Mouse (Mus musculus) left cerebral cortex, adult 11 months (tissue): ENCODE measurements at regions not wholly inside any gene's neighbourhood (a gene's known extent, or its start where the extent isn't known, plus 50 kb on each side); places are given as distances from the start of the nearest gene placed in this dataset.

Source experiments
- DNase-seq: peaks from one replicate; pipeline ENCODE4 v3.0.0; 2022; ENCODE audit warnings: low spot score

DNA sequence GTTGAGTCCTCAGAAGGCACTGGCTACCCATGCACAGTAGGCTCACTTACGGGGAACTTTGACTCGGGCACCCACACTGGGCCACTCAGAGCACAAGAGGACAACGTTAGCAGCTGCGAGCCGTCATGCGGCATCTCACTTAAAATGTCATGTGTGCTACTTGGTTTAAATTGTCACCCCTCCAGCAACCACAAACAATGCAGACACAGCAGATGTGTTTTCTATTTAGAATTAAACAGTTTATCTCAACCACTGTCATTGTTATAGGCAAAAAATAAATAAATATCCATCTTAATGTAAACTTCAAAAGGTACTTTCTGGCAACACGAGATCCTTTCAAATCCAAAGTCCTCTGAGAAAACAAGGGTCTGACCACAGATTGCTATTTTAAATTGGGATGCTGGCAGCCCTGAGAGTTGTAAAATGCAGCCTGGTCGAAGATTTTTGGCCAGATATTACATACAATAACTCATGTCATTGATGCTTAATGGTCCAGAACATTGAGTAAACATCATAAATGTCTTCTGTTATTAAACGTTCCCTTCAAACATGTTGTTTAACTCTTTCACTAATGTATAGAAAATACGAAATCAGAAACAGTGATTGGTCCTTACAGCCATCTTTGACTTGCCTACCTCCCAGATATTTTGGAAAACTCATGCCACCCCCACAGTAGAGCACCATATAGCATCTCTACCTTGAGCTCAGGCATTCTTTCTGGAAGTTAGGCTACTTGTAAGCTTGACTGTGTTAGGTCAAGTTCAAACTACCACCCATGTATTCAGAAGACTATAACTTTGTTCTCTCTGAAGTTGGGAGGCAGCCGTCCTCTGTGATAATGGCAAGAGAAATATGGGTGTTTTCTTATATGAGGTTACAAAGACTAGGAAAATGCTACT is 232.8 kb upstream of the Tcf21 start:
- no peak for DNase-seq

DNA sequence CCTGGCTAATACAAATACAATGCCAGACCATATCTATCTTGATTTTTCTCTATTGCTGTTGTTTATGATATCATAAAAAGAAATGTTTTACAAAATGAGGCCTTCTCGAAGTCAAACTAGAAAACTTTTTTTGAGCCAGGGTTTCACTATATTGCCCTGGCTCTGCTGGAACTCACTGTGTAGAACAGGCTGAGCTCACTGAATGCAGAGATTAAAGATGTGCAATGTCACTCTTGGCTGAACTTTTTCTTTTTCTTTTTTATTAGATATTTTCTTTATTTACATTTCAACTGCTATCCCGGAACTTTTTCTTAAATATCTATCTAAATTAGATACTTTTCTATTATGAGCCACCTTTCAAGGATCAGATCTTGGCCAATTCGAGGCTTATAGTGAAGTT is 224.5 kb upstream of the Tcf21 start:
- DNase-seq = no peak

DNA sequence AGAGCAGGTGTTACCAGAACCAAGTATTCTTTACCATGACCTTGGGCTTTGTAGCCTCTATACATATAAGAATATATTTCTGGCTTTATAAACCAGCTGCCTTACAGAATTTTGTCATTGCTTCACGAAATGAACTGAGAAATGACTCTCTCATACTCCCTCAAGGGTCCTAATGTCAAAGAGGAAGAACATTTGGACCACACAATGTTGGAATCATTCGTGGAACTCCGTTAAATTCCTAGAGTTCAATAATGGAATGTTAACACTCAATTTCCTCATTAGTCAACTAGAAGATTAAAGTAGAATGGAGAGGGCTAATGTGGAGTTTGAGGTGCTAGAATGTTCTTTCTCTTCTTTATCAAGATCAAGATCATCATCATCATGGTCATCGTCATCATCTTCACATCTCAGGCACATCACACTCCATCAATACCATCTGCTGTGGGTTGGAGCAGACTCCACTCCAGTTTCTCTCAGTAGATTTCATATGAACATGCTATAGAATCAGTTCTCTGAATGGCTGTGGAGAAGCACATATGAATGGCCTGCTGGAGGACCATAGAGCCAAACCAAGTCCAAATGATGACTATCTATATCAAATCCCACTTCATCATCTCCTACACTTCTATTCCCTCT is 211.6 kb upstream of the Tcf21 start:
- DNase-seq = no peak

DNA sequence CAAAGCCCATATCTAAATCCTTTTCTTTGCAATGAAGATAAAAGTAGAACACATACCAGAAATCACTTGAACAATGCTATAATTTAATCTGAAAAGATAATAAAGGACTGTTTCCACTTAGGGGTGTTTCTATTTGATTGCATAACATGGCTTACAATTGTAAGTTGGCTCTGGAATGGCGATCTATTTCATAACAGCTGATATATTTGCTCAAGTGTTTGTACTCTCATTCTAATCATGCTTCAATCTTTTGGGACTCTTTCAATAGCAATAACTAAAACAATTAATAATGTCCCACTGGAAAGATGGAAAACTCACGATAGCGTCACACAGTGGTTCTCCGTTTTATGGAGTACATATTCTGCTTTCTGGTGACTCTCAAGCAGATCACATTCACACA is 208.0 kb upstream of the Tcf21 start:
- no peak for DNase-seq

DNA sequence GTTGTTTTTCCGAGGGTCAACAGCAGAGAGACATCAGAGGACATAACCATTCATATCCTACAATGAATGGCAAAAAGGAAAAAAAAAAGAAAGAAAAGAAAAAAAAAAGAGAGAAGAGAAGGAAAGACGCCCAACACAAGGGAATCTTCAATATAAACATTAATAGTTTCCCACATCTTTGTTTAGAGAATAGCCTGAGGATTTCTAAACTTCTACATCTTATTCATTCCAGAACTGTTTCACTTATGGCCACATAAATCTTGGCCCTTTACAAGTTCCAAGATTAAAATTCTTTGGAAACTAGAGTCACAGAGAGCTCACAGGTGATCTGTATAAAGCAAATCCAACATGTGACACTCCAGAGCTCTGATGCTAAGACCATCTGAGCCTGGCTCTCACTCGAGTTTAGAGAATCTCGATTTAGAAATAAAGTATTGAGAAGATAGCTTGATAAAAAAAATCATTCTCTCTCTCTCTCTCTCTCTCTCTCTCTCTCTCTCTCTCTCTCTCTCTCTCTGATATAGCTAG is 197.2 kb upstream of the Tcf21 start:
- no peak for DNase-seq

DNA sequence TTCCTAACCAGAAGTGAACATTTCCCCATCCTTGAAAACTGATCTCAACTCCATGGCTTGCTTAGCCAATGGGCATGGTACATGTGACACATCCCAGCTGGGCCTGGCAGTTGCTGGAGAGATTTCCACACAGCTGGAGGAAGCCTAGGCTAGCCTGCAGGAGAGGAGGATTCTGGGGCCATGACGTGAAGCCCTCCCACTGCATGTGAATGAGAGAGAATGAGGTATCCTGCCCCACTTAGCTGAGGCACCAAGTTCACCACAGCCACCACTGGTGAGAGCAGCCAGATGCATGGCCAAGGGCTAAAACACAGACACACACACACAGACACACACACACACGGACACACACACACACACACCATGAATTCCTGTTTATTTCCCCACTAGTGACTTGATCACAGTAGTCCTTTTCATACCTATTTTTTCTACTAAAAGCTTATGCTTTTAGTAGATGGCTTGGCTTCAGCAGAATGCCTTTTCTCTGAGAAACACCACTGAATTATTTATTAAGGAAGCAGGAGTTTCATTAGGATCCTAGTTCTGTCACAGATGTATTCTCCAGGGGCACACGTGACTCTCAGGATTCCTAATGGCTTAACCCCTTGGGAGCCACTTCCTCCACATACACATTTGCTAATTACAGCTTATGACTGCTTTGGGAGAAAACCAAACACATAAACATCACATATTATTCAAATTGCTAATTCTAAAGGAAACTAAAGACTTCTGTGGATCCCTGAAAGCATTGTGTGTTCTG is 196.1 kb upstream of the Tcf21 start:
- DNase-seq = no peak

DNA sequence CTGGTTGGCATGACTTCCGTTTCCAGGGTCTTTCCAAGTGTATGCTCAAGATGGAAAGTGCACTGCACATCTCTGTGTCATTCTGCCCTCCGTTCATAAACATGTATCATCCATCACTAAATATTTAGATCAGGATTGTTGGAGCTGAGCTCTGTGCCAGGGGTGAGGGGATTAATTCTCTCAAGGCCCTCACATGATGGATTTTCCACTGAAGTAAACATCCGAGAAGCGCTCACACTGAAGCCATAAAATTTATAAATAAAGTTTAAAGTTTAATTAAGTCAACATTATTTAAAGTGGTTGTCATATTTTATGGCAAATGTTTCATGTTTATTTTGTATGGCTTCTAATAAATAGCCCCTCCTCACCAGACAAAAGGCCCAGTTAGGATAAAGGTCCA is 190.7 kb upstream of the Tcf21 start:
- no peak for DNase-seq

DNA sequence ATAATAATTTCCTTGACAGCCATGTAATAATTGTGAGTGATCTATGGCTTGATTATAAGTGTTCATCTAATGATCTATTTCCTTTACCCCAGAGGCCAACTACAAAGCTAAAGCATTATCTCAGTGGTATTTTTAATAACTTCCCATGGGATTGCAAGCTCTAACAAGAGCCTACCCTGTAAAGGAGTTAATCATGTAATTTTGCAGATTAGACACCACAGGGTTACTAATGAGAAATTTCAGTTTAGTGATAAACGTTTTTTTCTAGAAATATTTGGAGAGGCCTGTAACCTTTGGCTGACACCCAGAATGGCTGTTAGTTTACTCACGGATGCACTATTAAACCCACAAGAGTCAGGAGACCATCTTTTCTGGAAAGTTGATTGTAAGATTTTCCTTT is 190.2 kb upstream of the Tcf21 start:
- DNase-seq = no peak

DNA sequence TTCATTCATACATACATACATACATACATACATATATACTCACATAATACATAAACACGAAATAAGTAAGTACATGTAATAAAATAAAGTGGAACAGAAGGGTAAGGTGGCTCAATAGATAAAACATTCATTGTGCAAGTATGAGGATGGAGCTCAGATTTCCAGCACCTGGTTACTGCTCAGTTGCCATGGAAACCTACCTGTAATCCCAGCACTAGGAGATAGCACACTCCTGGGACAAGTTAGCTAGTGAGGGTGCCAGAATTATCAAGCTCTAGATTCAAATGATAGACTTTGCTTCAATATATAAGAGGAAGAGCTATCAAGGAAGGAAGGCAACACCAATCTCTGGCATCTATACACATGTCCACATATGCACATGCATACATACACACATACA is 184.8 kb upstream of the Tcf21 start:
- DNase-seq = no peak

DNA sequence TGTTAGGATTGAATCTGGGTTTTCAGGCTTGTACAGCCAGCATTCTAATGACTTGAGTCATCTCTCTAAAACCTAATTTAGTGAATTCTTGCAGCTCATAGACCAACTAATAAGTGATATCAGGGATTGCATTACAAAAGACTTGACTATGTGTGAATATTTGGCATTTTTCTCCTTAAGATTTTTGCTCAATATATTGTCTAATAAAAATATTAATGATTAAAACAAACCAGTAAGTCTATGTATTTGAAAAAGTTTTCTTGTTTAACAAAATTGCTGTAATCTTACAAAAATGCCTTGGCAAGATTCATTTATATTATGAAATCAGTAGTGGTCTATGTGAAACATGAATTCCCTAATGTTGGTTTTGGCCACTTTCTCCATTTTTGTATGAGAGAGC is 183.7 kb upstream of the Tcf21 start:
- DNase-seq = no peak

DNA sequence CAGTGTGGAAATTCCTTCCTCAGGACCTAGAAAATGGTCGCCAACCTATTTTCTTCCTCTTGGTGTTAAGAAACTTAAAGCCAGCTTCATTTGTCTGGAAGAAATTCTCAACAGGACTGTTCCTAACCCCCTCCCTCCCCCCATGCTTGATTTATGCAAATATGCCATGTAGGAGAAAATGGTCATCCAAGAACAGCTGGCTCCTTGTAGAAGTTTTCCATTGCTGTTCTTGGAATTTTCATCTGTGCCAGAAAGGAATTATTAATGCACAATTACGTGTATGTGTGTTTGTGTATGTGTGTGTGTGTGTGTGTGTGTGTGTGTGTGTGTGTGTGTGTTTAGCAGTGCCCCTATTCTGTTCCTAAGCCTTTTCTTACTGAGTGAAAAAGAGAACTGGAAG is 178.6 kb upstream of the Tcf21 start:
- no peak for DNase-seq

DNA sequence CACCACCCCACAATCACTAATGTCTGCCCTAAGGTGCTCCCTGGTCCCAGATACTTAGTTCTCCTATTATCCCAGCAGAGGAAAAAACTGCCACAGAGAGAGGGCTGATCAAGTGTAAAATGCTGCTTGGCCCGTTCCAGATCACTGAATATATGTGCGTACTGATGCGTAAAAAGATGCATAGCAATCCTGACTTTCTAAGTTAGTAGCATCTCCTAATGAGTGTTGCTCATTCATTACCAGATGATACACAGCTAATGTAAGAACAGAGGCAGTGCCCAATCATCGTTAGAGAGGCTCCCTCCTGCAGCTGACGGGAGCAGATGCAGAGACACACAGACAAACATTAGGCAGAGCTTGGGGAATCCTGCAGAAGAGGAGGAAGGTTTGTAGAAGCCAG is 177.6 kb upstream of the Tcf21 start:
- no peak for DNase-seq

DNA sequence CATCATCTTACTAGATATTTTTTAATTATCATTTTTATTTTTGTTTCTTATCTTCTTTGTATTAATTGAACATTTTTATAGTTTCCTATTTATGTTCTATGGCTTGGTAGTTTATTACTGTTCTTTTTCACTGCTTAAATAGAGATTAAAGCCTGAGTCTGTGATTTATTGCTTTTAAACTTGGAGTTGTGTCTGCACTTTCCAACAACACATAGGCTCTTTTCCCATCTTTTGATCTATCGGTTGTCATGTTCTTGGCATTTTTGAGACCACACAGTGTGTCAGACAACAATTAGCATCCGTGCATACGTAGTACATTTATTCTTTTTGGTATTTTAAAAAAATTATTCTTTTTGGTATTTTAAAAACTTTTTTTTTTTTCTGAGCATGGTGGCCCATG is 173.2 kb upstream of the Tcf21 start:
- no peak for DNase-seq

DNA sequence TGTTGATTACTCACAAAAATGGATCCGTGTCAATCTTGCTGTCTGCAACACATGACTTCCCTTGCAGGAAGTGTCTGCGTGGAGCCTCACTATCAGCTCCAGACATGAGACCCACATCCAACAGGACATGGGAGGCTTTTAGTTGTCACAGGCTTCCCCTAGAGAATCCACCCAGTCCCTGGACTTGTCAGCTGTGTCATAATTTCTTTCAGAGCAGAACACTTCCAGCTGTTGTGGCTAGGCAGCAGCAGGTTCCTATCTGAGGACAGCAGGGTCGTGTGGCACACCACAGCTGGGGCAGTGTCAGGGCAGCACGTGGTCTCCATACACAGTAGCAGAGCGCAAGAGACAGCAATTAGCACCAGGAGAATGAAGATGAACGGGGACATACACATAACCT is 161.8 kb upstream of the Tcf21 start:
- DNase-seq = no peak

DNA sequence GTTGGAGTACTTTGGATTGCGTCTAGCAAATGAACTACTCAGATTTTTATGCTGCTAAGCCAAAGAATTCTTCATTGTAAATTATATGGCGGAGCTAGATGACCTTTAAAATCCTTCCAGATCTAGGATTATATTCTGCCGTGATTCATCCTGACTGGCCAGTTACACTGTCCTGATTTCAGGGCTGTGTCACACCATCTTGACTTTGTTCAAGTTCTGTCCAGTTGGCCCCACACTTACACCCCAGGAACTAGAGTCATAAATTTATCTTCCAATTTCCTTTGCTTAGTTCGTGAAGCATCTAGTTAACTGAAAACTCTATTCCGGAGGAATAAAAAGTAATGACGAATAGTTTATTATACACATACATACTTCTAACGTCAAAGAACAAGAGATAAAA is 158.5 kb upstream of the Tcf21 start:
- no peak for DNase-seq

DNA sequence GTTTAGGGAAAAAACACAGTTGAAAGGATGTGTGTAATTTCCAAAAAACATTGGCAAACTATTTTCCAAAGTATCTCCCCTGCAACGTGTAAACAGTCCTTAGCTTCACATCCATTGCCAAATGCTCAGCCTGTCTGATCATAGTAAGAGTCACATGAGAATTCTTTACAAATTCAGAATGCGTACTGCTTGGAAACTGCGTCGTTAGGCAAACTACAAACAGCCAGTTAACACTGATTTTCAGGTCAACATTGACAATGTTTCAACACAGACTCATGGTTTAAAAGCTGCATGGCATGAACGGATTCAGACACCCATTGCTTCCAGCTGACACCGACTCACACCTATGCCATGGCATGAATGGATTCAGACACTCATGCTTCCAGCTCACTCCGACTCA is 137.0 kb upstream of the Tcf21 start:
- no peak for DNase-seq

DNA sequence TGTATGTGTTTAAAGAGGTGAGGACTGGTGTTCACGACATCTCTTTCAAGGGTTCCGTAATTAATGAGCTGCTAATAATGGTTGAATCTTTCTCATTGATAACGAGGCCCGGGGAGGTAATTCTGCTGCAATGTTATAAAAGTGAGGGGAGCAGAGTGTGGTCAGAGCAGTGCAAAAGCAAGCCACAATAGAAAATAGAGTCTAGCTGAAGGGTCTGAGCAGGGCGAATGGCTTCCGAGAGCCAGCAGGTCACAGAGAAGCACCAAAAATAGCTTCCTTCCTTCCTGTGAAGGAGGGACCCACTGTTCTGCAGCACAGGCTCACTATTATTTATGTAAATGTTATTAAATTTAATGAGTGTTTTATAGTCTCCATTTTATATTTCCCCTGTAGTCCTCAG is 133.3 kb upstream of the Tcf21 start:
- DNase-seq = no peak

DNA sequence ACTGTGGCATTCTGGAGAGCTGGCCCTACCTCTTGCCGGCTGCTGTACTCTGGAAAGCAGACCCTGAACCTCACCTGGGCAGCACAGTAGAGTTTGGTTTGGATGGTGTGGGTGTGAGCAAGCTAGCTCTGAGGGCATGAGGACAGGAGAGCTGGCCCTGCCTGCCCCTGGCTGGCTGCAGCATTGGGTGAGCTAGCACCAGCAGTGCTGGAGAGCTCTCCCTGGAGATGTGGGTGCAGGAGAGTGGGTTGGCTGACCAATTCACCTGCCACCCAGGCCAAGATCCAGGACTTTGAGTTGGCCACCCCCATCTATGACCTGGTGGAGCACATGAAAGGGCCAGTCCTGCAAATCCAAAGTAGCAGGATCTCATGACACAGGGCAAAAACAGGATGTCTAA is 124.3 kb upstream of the Tcf21 start:
- DNase-seq = no peak

DNA sequence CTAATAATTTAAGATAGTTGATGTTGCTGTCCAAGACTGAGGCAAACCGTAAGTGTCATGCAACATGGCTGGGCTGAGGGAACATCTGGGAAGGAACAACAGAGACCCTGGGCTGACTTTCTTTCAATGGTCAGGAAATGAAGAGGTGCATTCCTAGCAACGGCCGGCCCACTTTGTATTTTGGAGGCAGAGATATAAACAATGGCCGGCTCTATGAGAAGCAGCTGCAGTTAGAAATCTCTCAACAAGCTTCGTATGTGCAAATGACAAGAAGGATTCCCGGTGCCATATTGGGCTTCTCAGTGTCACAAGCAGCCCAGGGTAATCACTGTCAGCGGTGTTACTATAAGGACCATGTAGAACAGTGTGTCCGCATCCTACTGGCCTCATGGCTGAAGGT is 108.0 kb upstream of the Tcf21 start:
- DNase-seq = no peak

DNA sequence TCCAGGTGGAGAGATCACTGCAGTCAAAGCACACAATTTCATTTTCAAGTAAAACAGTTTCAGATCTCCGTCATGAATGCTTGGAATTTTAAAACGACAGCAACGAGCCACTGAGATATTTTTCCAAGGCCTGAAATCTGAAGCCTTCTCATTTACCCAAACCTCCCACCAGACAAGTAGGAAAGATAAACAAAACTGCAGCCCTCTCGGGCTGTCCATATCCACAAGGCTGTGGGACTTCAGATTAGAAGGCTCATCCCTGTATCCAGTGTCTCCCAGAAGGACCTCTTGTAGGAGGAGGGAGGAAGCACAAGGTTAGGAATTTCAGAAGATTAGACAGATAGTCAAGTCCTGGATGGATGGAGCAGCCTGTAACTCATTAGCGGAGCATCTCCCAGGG is 106.1 kb upstream of the Tcf21 start:
- DNase-seq = no peak

DNA sequence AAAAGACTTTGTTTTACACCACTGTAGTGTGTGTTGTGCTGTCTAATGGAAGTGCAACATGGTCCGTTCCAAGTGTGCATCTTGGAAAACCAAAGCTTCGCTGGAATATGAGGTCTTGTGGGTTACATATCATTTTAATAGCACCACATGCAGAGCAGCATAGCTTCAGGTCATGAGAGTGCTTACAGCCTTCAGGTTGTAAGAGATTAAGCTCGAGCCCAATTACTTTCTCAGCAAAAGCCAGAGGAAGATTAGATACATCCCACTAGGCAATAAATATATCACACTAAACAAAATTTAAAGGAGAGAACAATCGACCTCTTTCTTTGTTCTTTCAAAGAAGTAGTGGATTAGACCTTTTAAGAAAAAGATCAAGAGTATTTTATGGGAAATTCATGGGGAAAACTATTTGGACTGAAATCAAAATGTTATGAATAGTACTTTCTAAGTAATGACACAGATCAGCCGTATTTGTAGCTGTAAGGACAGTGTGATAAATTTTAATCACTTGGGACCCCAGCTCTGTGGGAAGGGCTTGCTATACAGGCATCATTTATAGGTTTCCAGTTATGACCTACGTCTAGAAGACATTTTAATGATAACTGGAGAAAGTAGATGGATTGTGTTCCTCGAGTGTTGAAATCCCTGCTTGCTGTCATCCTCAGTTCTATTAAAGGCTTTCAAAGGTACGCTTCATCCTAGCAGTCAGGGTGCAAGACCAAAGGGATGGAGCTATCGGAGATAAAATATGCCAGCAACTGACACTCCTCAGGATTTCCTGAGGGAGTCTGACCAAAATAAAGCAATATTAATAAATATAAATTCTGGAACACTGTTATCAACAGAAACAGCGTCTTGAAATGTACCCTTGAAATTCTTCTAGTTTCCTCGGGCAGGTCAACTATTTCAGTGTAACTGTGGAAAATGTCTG is 101.3 kb upstream of the Tcf21 start:
- no peak for DNase-seq

DNA sequence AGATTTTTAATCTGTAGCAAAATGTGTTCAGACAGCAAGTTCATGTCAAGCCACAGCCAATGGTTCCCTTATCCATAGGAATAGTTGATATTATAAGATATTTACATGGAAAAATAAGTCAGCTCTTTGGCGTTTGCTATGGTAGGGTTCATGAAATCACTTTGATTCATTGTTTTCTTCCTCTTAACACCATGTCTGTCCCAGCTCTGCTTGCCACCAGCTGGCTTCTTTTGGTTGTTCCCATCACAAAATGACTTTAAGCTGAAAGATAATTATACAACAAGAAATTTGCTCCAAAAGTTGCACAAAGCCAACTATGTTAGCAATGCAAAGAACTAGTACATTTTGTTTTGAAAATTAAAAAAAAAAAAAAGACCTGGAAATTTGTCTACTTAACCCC is 99.9 kb upstream of the Tcf21 start:
- DNase-seq = no peak
